Mouse (Mus musculus): ENCODE results near the gene Hist2h3b. TPM values are rescaled to one million over a fixed set of nuclear protein-coding genes. Genes with fewer than 3 reads are reported as not detected.
"Not testable (repeated sequence)": the region's sequence is repeated elsewhere in the genome, so short reads cannot be mapped to it uniquely, and the experiment has no call there.

The Hist2h3b gene
- 8.1 and 13.9 TPM in 2 replicates for polyA plus RNA-seq (2012; rRNA removed)

- Histone ChIP-seq H3K4me1 (ENCODE audit: control insufficient read depth, insufficient read depth, low read length) (peaks cover 6% of the 10 kb centered on the region; the same call in 1 of the 2 replicates), H3K4me3 (replicated peaks; ENCODE audit: insufficient read depth, low read depth, low read length) (peak within 1 kb of the TSS; percentile 70), H3K27me3 (ENCODE audit: control insufficient read depth, insufficient read depth, low read length) (no peaks in the 10 kb centered on the region), H3K27ac (ENCODE audit: insufficient read depth, low read length) (peak within 1 kb of the TSS; percentile 93)
- 13% methylated on average over 30 of the region's 30 CpGs for WGBS
- peak; percentile 87 to 89 for DNase-seq
- TF ChIP-seq CTCF (IDR thresholded peaks at IDR 0.05; ENCODE audit: borderline replicate concordance, insufficient read depth, low read depth, low read length), result no peak
- TF ChIP-seq POLR2A (IDR thresholded peaks at IDR 0.05; ENCODE audit: borderline replicate concordance, insufficient read depth, low read length), result peak; percentile 89
Observed at GRCm38 (mm10) chr3:96268051-96268775, at the start of gene Hist2h3b. Gene Hist2h3b, plus strand, starts transcription at chr3:96268654.

- peak in 1 of 2 experiments; percentile 62 for DNase-seq
- H3K27me3 ChIP-seq (ENCODE audit: control insufficient read depth, insufficient read depth, low read length), result no peaks in the 10 kb centered on the region
- peaks cover 4% of the 10 kb centered on the region; the same call in 1 of the 2 replicates for H3K4me1 ChIP-seq (ENCODE audit: control insufficient read depth, insufficient read depth, low read length)
- H3K4me3 ChIP-seq (replicated peaks; ENCODE audit: insufficient read depth, low read depth, low read length), result peak overlapping the region; percentile 91
- under 1% methylated on average over 12 of the region's 12 CpGs for WGBS
- TF ChIP-seq POLR2A (IDR thresholded peaks at IDR 0.05; ENCODE audit: borderline replicate concordance, insufficient read depth, low read length) (no peak), CTCF (IDR thresholded peaks at IDR 0.05; ENCODE audit: borderline replicate concordance, insufficient read depth, low read depth, low read length) (peak; percentile 44; the same call in 1 of the 2 replicates)
- H3K27ac ChIP-seq (ENCODE audit: insufficient read depth, low read length), result peak overlapping the region; percentile 99
Observed at GRCm38 (mm10) chr3:96219191-96219641, 49.2 kb upstream of the Hist2h3b start.

- TF ChIP-seq CTCF (IDR thresholded peaks at IDR 0.05; ENCODE audit: borderline replicate concordance, insufficient read depth, low read depth, low read length) (no peak), POLR2A (IDR thresholded peaks at IDR 0.05; ENCODE audit: borderline replicate concordance, insufficient read depth, low read length) (peak; percentile 79; the same call in 1 of the 2 replicates)
- peak; percentile 87 to 91 for DNase-seq
- Histone ChIP-seq H3K4me1 (ENCODE audit: control insufficient read depth, insufficient read depth, low read length) (peaks cover 4% of the 10 kb centered on the region; the same call in 1 of the 2 replicates), H3K4me3 (replicated peaks; ENCODE audit: insufficient read depth, low read depth, low read length) (peak within 1 kb of the TSS; percentile 91), H3K27me3 (ENCODE audit: control insufficient read depth, insufficient read depth, low read length) (no peaks in the 10 kb centered on the region), H3K27ac (ENCODE audit: insufficient read depth, low read length) (peak within 1 kb of the TSS; percentile 99)
- under 1% methylated on average over 37 of the region's 37 CpGs for WGBS
Observed at GRCm38 (mm10) chr3:96219661-96220130, 48.8 kb upstream of the Hist2h3b start, which contains the start of the genes Bola1 and Hist2h2ab. Gene Bola1, minus strand, starts transcription at chr3:96219709. Gene Hist2h2ab, plus strand, starts transcription at chr3:96219865.

GRCm38 (mm10) chr3:96220131-96220764, 48.2 kb upstream of the Hist2h3b start:
- WGBS, result under 1% methylated on average over 40 of the region's 47 CpGs
- not testable (repeated sequence) for H3K4me1 ChIP-seq (ENCODE audit: control insufficient read depth, insufficient read depth, low read length); H3K27me3 ChIP-seq (ENCODE audit: control insufficient read depth, insufficient read depth, low read length); DNase-seq
- peak overlapping the region; percentile 87 for H3K27ac ChIP-seq (ENCODE audit: insufficient read depth, low read length)
- peak overlapping the region; percentile 77 for H3K4me3 ChIP-seq (replicated peaks; ENCODE audit: insufficient read depth, low read depth, low read length)

GRCm38 (mm10) chr3:96220765-96221639, 47.5 kb upstream of the Hist2h3b start, which contains the start of the genes Hist2h2ac and Hist2h2be:
Gene Hist2h2ac, minus strand, starts transcription at chr3:96220880.
Gene Hist2h2be, plus strand, starts transcription at chr3:96221119.
- H3K4me3 ChIP-seq (replicated peaks; ENCODE audit: insufficient read depth, low read depth, low read length), result peak within 1 kb of the TSS; percentile 77
- H3K27me3 ChIP-seq (ENCODE audit: control insufficient read depth, insufficient read depth, low read length), result no peaks in the 10 kb centered on the region
- peak within 1 kb of the TSS; percentile 87 for H3K27ac ChIP-seq (ENCODE audit: insufficient read depth, low read length)
- peak; percentile 88 to 94 for DNase-seq
- peaks cover 12% of the 10 kb centered on the region; the same call in 1 of the 2 replicates for H3K4me1 ChIP-seq (ENCODE audit: control insufficient read depth, insufficient read depth, low read length)
- TF ChIP-seq CTCF (IDR thresholded peaks at IDR 0.05; ENCODE audit: borderline replicate concordance, insufficient read depth, low read depth, low read length) (no peak), POLR2A (IDR thresholded peaks at IDR 0.05; ENCODE audit: borderline replicate concordance, insufficient read depth, low read length) (peak; percentile 92; the same call in 1 of the 2 replicates)
- under 1% methylated on average over 43 of the region's 43 CpGs for WGBS

GRCm38 (mm10) chr3:96221640-96222038, 46.8 kb upstream of the Hist2h3b start:
- Histone ChIP-seq H3K27me3 (ENCODE audit: control insufficient read depth, insufficient read depth, low read length) (no peaks in the 10 kb centered on the region), H3K4me3 (replicated peaks; ENCODE audit: insufficient read depth, low read depth, low read length) (peak overlapping the region; percentile 73), H3K27ac (ENCODE audit: insufficient read depth, low read length) (peak overlapping the region; percentile 80), H3K4me1 (ENCODE audit: control insufficient read depth, insufficient read depth, low read length) (peaks cover 12% of the 10 kb centered on the region; the same call in 1 of the 2 replicates)
- TF ChIP-seq POLR2A (IDR thresholded peaks at IDR 0.05; ENCODE audit: borderline replicate concordance, insufficient read depth, low read length) (no peak), CTCF (IDR thresholded peaks at IDR 0.05; ENCODE audit: borderline replicate concordance, insufficient read depth, low read depth, low read length) (no peak)
- peak; percentile 25 to 48 for DNase-seq
- 6% methylated on average over 9 of the region's 9 CpGs for WGBS

- Histone ChIP-seq H3K27me3 (ENCODE audit: control insufficient read depth, insufficient read depth, low read length) (no peaks in the 10 kb centered on the region), H3K4me3 (replicated peaks; ENCODE audit: insufficient read depth, low read depth, low read length) (no peak overlapping the region), H3K4me1 (ENCODE audit: control insufficient read depth, insufficient read depth, low read length) (peaks cover 12% of the 10 kb centered on the region; the same call in 1 of the 2 replicates), H3K27ac (ENCODE audit: insufficient read depth, low read length) (no peak overlapping the region)
- no peak for TF ChIP-seq CTCF (IDR thresholded peaks at IDR 0.05; ENCODE audit: borderline replicate concordance, insufficient read depth, low read depth, low read length)
- no peak for TF ChIP-seq POLR2A (IDR thresholded peaks at IDR 0.05; ENCODE audit: borderline replicate concordance, insufficient read depth, low read length)
- 37% methylated on average over 4 of the region's 4 CpGs for WGBS
- DNase-seq, result peak in 1 of 2 experiments; percentile 32
Observed at GRCm38 (mm10) chr3:96222774-96223173, 45.7 kb upstream of the Hist2h3b start.

Measured in cerebellum, adult 2 months (tissue).